Mouse (Mus musculus): Measurements from ENCODE around the gene Elk3.

The Elk3 gene

GRCm38 (mm10) chr10:93306367-93306766, 4.6 kb downstream of the Elk3 start:
- in situ Hi-C loops (cut with MboI; ENCODE audit: low pct_unique_long_range_greater_than_20kb in 1 of 2, low sequenced_read_pairs in 2 of 2, unreplicated experiment in 1 of 2) = no loop called here

- in situ Hi-C loops (cut with MboI; ENCODE audit: low pct_unique_long_range_greater_than_20kb in 1 of 2, low sequenced_read_pairs in 2 of 2, unreplicated experiment in 1 of 2) = no loop called here
Observed at GRCm38 (mm10) chr10:93305946-93306345, 5.0 kb downstream of the Elk3 start.

- in situ Hi-C loops (cut with MboI; ENCODE audit: low pct_unique_long_range_greater_than_20kb in 1 of 2, low sequenced_read_pairs in 2 of 2, unreplicated experiment in 1 of 2) = no loop called here
Observed at GRCm38 (mm10) chr10:93303231-93303630, 7.7 kb downstream of the Elk3 start.

GRCm38 (mm10) chr10:93301831-93302230, 9.1 kb downstream of the Elk3 start:
- in situ Hi-C loops (cut with MboI; ENCODE audit: low pct_unique_long_range_greater_than_20kb in 1 of 2, low sequenced_read_pairs in 2 of 2, unreplicated experiment in 1 of 2) = no loop called here

GRCm38 (mm10) chr10:93298208-93298607, 12.7 kb downstream of the Elk3 start:
- in situ Hi-C loops (cut with MboI; ENCODE audit: low pct_unique_long_range_greater_than_20kb in 1 of 2, low sequenced_read_pairs in 2 of 2, unreplicated experiment in 1 of 2) = loop anchor here in 1 of 2 experiments (25.0 kb wide), 1 partner anchor 289 kb away; the partner anchor contains the start of gene Snrpf

- in situ Hi-C loops (cut with MboI; ENCODE audit: low pct_unique_long_range_greater_than_20kb in 1 of 2, low sequenced_read_pairs in 2 of 2, unreplicated experiment in 1 of 2) = loop anchor here in 1 of 2 experiments (25.0 kb wide), 1 partner anchor 290 kb away; the partner anchor contains the start of gene Snrpf
Observed at GRCm38 (mm10) chr10:93297774-93298173, 13.2 kb downstream of the Elk3 start.

- in situ Hi-C loops (cut with MboI; ENCODE audit: low pct_unique_long_range_greater_than_20kb in 1 of 2, low sequenced_read_pairs in 2 of 2, unreplicated experiment in 1 of 2) = loop anchor here (5.0 to 25.0 kb wide), 3 partner anchors 73 to 293 kb away; partner anchors contain the start of gene Snrpf (in 1 of the 2)
Observed at GRCm38 (mm10) chr10:93294547-93295219, 16.3 kb downstream of the Elk3 start.

GRCm38 (mm10) chr10:93293621-93294020, 17.3 kb downstream of the Elk3 start:
- in situ Hi-C loops (cut with MboI; ENCODE audit: low pct_unique_long_range_greater_than_20kb in 1 of 2, low sequenced_read_pairs in 2 of 2, unreplicated experiment in 1 of 2) = loop anchor here (5.0 to 25.0 kb wide), 3 partner anchors 74 to 294 kb away; partner anchors contain the start of gene Snrpf (in 1 of the 2)

- in situ Hi-C loops (cut with MboI; ENCODE audit: low pct_unique_long_range_greater_than_20kb in 1 of 2, low sequenced_read_pairs in 2 of 2, unreplicated experiment in 1 of 2) = loop anchor here (5.0 to 25.0 kb wide), 3 partner anchors 75 to 295 kb away; partner anchors contain the start of gene Snrpf (in 1 of the 2)
Observed at GRCm38 (mm10) chr10:93291843-93292242, 19.1 kb downstream of the Elk3 start.

- in situ Hi-C loops (cut with MboI; ENCODE audit: low pct_unique_long_range_greater_than_20kb in 1 of 2, low sequenced_read_pairs in 2 of 2, unreplicated experiment in 1 of 2) = loop anchor here (5.0 to 25.0 kb wide), 3 partner anchors 76 to 296 kb away; partner anchors contain the start of gene Snrpf (in 1 of the 2)
Observed at GRCm38 (mm10) chr10:93291352-93291751, 19.6 kb downstream of the Elk3 start.

GRCm38 (mm10) chr10:93289404-93289803, 21.5 kb downstream of the Elk3 start:
- in situ Hi-C loops (cut with MboI; ENCODE audit: low pct_unique_long_range_greater_than_20kb in 1 of 2, low sequenced_read_pairs in 2 of 2, unreplicated experiment in 1 of 2) = loop anchor here (10.0 to 25.0 kb wide), 3 partner anchors 135 to 298 kb away; partner anchors contain the start of gene Snrpf (in 1 of the 2)

GRCm38 (mm10) chr10:93288336-93288735, 22.6 kb downstream of the Elk3 start:
- in situ Hi-C loops (cut with MboI; ENCODE audit: low pct_unique_long_range_greater_than_20kb in 1 of 2, low sequenced_read_pairs in 2 of 2, unreplicated experiment in 1 of 2) = loop anchor here (10.0 to 25.0 kb wide), 3 partner anchors 136 to 299 kb away; partner anchors contain the start of gene Snrpf (in 1 of the 2)

- in situ Hi-C loops (cut with MboI; ENCODE audit: low pct_unique_long_range_greater_than_20kb in 1 of 2, low sequenced_read_pairs in 2 of 2, unreplicated experiment in 1 of 2) = loop anchor here (10.0 to 25.0 kb wide), 3 partner anchors 137 to 300 kb away; partner anchors contain the start of gene Snrpf (in 1 of the 2)
Observed at GRCm38 (mm10) chr10:93287551-93288145, 23.3 kb downstream of the Elk3 start.

GRCm38 (mm10) chr10:93285489-93285888, 25.4 kb downstream of the Elk3 start:
- in situ Hi-C loops (cut with MboI; ENCODE audit: low pct_unique_long_range_greater_than_20kb in 1 of 2, low sequenced_read_pairs in 2 of 2, unreplicated experiment in 1 of 2) = loop anchor here (10.0 to 25.0 kb wide), 3 partner anchors 139 to 302 kb away; partner anchors contain the start of gene Snrpf (in 1 of the 2)

GRCm38 (mm10) chr10:93283258-93283657, 27.7 kb downstream of the Elk3 start:
- in situ Hi-C loops (cut with MboI; ENCODE audit: low pct_unique_long_range_greater_than_20kb in 1 of 2, low sequenced_read_pairs in 2 of 2, unreplicated experiment in 1 of 2) = loop anchor here (5.0 to 25.0 kb wide), 4 partner anchors 84 to 304 kb away; partner anchors contain the start of gene Snrpf (in 1 of the 2)

GRCm38 (mm10) chr10:93282526-93282964, 28.4 kb downstream of the Elk3 start:
- in situ Hi-C loops (cut with MboI; ENCODE audit: low pct_unique_long_range_greater_than_20kb in 1 of 2, low sequenced_read_pairs in 2 of 2, unreplicated experiment in 1 of 2) = loop anchor here (5.0 to 25.0 kb wide), 4 partner anchors 85 to 305 kb away; partner anchors contain the start of gene Snrpf (in 1 of the 2)

GRCm38 (mm10) chr10:93281092-93281491, 29.8 kb downstream of the Elk3 start:
- in situ Hi-C loops (cut with MboI; ENCODE audit: low pct_unique_long_range_greater_than_20kb in 1 of 2, low sequenced_read_pairs in 2 of 2, unreplicated experiment in 1 of 2) = loop anchor here (5.0 to 25.0 kb wide), 4 partner anchors 86 to 306 kb away; partner anchors contain the start of gene Snrpf (in 1 of the 2)

- in situ Hi-C loops (cut with MboI; ENCODE audit: low pct_unique_long_range_greater_than_20kb in 1 of 2, low sequenced_read_pairs in 2 of 2, unreplicated experiment in 1 of 2) = loop anchor here (5.0 to 25.0 kb wide), 4 partner anchors 87 to 307 kb away; partner anchors contain the start of gene Snrpf (in 1 of the 2)
Observed at GRCm38 (mm10) chr10:93280586-93280985, 30.3 kb downstream of the Elk3 start.

Measured in mouse embryonic stem cell (cell line).